Mouse (Mus musculus) midbrain, postnatal 0 days (tissue): ENCODE data around the gene Gm12184. TPM values are rescaled to one million over a fixed set of nuclear protein-coding genes. Genes with fewer than 3 reads are reported as not detected.
"Not testable (repeated sequence)": the region's sequence is repeated elsewhere in the genome, so short reads cannot be mapped to it uniquely, and the experiment has no call there.

Source experiments
- ATAC-seq: fragments of 200-750 bp; cut with Nextera tagmentation; 2 replicates; pipeline ENCODE4 v1.8.0; 2017; ENCODE audit warnings: moderate number of reproducible peaks, mild to moderate bottlenecking, moderate TSS enrichment, moderate library complexity; ENCODE audit not compliant: low FRiP score
- DNase-seq: peaks from one replicate; pipeline ENCODE4 v3.0.0-alpha.2; 2015; ENCODE audit warnings: low spot score
- H3K27ac ChIP-seq: fragments of 300-500 bp; sonication (generic); 2 replicates; pipeline ENCODE4 v1.5.1; 2014; ENCODE audit warnings: low read depth, mild to moderate bottlenecking, low read length, mixed read lengths
- H3K27me3 ChIP-seq: fragments of 300-500 bp; sonication (generic); 2 replicates; pipeline ENCODE4 v1.6.1; 2014; ENCODE audit warnings: low read length, control low read depth, mixed read lengths; ENCODE audit not compliant: insufficient read depth
- H3K36me3 ChIP-seq: fragments of 300-500 bp; sonication (generic); 2 replicates; pipeline ENCODE4 v1.6.1; 2014; ENCODE audit warnings: low read length, control low read depth, mixed read lengths; ENCODE audit not compliant: insufficient read depth
- H3K4me1 ChIP-seq: fragments of 300-500 bp; sonication (generic); 2 replicates; pipeline ENCODE4 v1.6.1; 2014; ENCODE audit warnings: mild to moderate bottlenecking, control low read depth, antibody characterized with exemption, low read length, mixed read lengths; ENCODE audit not compliant: insufficient read depth
- H3K4me2 ChIP-seq: fragments of 300-500 bp; sonication (generic); 2 replicates; pipeline ENCODE4 v1.6.1; 2014; ENCODE audit warnings: low read depth, mild to moderate bottlenecking, low read length, mixed read lengths; ENCODE audit not compliant: poor library complexity, severe bottlenecking
- H3K4me3 ChIP-seq: fragments of 300-500 bp; sonication (generic); 2 replicates; pipeline ENCODE4 v1.5.1; 2014; ENCODE audit warnings: low read depth, mild to moderate bottlenecking, low read length, moderate library complexity
- H3K9ac ChIP-seq: fragments of 300-500 bp; sonication (generic); replicated peaks from 2 replicates; pipeline ENCODE4 v1.6.1; 2014; ENCODE audit warnings: mild to moderate bottlenecking, low read length, moderate library complexity, mixed read lengths; ENCODE audit not compliant: poor library complexity, severe bottlenecking
- H3K9me3 ChIP-seq: fragments of 300-500 bp; sonication (generic); 2 replicates; pipeline ENCODE4 v1.6.1; 2016; ENCODE audit warnings: low read length, control low read depth
- CTCF ChIP-seq: IDR thresholded peaks from 2 replicates; pipeline ENCODE4 v1.5.1; 2016; ENCODE audit warnings: antibody characterized with exemption, mild to moderate bottlenecking
- whole genome bisulfite sequencing: fragments of 180-500 bp; shearing (Covaris S2); extraction: QIAGEN DNeasy Blood & Tissue Kit; methylation state at CpG from one replicate; pipeline ENCODE4 v1.1.7; 2014; 5-methylcytosine and 5-hydroxymethylcytosine counted together
- polyA plus RNA-seq: library from polyadenylated mRNA; unstranded; fragments of >200 nt; fragmentation: Nextera tagmentation; extraction: Ambion mirVana; gene quantifications from 2 replicates; pipeline ENCODE4 v1.2.1, GENCODE M21; 2015
- total RNA-seq: library from RNA; depleted of rRNA; stranded (reverse); fragments of >200 nt; gene quantifications from 2 replicates; pipeline ENCODE4 v1.2.3, GENCODE M21; 2014

Gm12184 gene
- total and polyA plus RNA-seq, 2 experiments from 2014 or later, result 2.4 to 8.2 TPM

GRCm38 (mm10) chr11:48823536-48823972, 2.9 kb downstream of the Gm12184 start:
- H3K9ac ChIP-seq, result 0 out of 2 replicates have a peak overlapping the region, but pooled peaks have one; percentile 33
- no peak for ATAC-seq
- H3K9me3 ChIP-seq, result no peaks in the 10 kb centered on the region
- DNase-seq, result peak; percentile 83
- under 1% methylated on average over 15 of the region's 15 CpGs for WGBS
- H3K4me3 ChIP-seq, result peak overlapping the region; percentile 38
- peak overlapping the region; percentile 69 for H3K4me2 ChIP-seq
- no peak for TF ChIP-seq CTCF
- H3K36me3 ChIP-seq, result no peaks in the 10 kb centered on the region
- no peak overlapping the region for H3K27ac ChIP-seq
- H3K4me1 ChIP-seq, result peaks cover 6% of the 10 kb centered on the region; the same call in 1 of the 2 replicates
- H3K27me3 ChIP-seq, result no peaks in the 10 kb centered on the region

GRCm38 (mm10) chr11:48822768-48823512, 3.5 kb downstream of the Gm12184 start:
- H3K4me2 ChIP-seq, result peak overlapping the region; percentile 69
- WGBS, result 30% methylated on average over 14 of the region's 14 CpGs
- H3K27me3 ChIP-seq, result no peaks in the 10 kb centered on the region

GRCm38 (mm10) chr11:48821299-48821698, 5.2 kb downstream of the Gm12184 start:
- DNase-seq, H3K27me3 ChIP-seq, H3K27ac ChIP-seq, H3K4me3 ChIP-seq, H3K4me1 ChIP-seq, H3K9ac ChIP-seq, H3K36me3 ChIP-seq, ATAC-seq, H3K4me2 ChIP-seq, H3K9me3 ChIP-seq: not testable (repeated sequence)
- 87% methylated on average over 14 of the region's 14 CpGs for WGBS

More at GRCm38 (mm10) chr11:48822768-48823512, 3.5 kb downstream of the Gm12184 start:
- H3K27ac ChIP-seq, result no peak overlapping the region
- no peak for TF ChIP-seq CTCF
- ATAC-seq, result no peak
- no peak for DNase-seq
- no peaks in the 10 kb centered on the region for H3K9me3 ChIP-seq
- H3K4me3 ChIP-seq, result peak overlapping the region; percentile 38
- 0 out of 2 replicates have a peak overlapping the region, but pooled peaks have one; percentile 33 for H3K9ac ChIP-seq
- H3K36me3 ChIP-seq, result no peaks in the 10 kb centered on the region
- H3K4me1 ChIP-seq, result peaks cover 6% of the 10 kb centered on the region; the same call in 1 of the 2 replicates

- no peak overlapping the region for H3K27ac ChIP-seq
- H3K4me2 ChIP-seq, result no peak overlapping the region
- no peak for TF ChIP-seq CTCF
- no peak overlapping the region for H3K4me3 ChIP-seq
- ATAC-seq (no peak), DNase-seq (no peak)
- no peaks in the 10 kb centered on the region for H3K27me3 ChIP-seq
- no peaks in the 10 kb centered on the region for H3K9me3 ChIP-seq
- no peaks in the 10 kb centered on the region for H3K36me3 ChIP-seq
- peaks cover 10% of the 10 kb centered on the region; the same call in 1 of the 2 replicates for H3K4me1 ChIP-seq
- H3K9ac ChIP-seq, result no peak overlapping the region
Observed at GRCm38 (mm10) chr11:48820308-48820674, 6.2 kb downstream of the Gm12184 start.

GRCm38 (mm10) chr11:48819614-48820307, 6.7 kb downstream of the Gm12184 start:
- ATAC-seq (no peak), DNase-seq (no peak)
- Histone ChIP-seq H3K4me1 (peaks cover 15% of the 10 kb centered on the region; the same call in 1 of the 2 replicates), H3K4me2 (no peak overlapping the region), H3K9ac (no peak overlapping the region), H3K27ac (no peak overlapping the region), H3K27me3 (no peaks in the 10 kb centered on the region), H3K9me3 (no peaks in the 10 kb centered on the region), H3K4me3 (no peak overlapping the region), H3K36me3 (no peaks in the 10 kb centered on the region)
- TF ChIP-seq CTCF, result no peak
- WGBS, result 82% methylated on average over 7 of the region's 7 CpGs

GRCm38 (mm10) chr11:48818346-48818745, 8.1 kb downstream of the Gm12184 start:
- peak; percentile 97 for DNase-seq
- Histone ChIP-seq H3K4me3 (peak overlapping the region; percentile 70), H3K9ac (peak overlapping the region; percentile 89; the same call in 1 of the 2 replicates), H3K4me2 (peak overlapping the region; percentile 67), H3K9me3 (no peaks in the 10 kb centered on the region), H3K27ac (peak overlapping the region; percentile 96; the same call in 1 of the 2 replicates), H3K27me3 (no peaks in the 10 kb centered on the region), H3K36me3 (no peaks in the 10 kb centered on the region), H3K4me1 (peaks cover 15% of the 10 kb centered on the region; the same call in 1 of the 2 replicates)
- WGBS, result under 1% methylated on average over 16 of the region's 16 CpGs
- no peak for ATAC-seq
- TF ChIP-seq CTCF, result no peak
